In genomic region chr16:45407091-45407490, GRCm38 (mm10) we compare ENCODE assay signal across 12 mouse cellular contexts. TPM values are rescaled to one million over a fixed set of nuclear protein-coding genes. Genes with fewer than 3 reads are reported as not detected.
DNase-seq lines count a peak whose midpoint lies in the region; ATAC-seq and TF ChIP-seq lines count a peak whose summit lies in the region.
"Had no signal": no experiment of that assay in that cellular context is flagged by ENCODE, and none has a peak within 500 bp of the region (broad histone marks: within the 10 kb centered on the region; RNA-seq: fewer than 3 reads in every experiment).

No protein-coding gene starts in this region.

- H3K9me3 ChIP-seq in intestine, embryonic 16.5 days (ENCODE audit: control insufficient read depth, low read length) = no peaks in the 10 kb centered on the region
- no peaks in the 10 kb centered on the region for H3K9me3 ChIP-seq in intestine, embryonic 15.5 days
- no peaks in the 10 kb centered on the region for H3K9me3 ChIP-seq in embryonic facial prominence, embryonic 14.5 days (ENCODE audit: control insufficient read depth, low read length)
- no peaks in the 10 kb centered on the region for H3K9me3 ChIP-seq in midbrain, embryonic 10.5 days (replicated peaks)
- H3K9me3 ChIP-seq: G1E had no signal

- TF ChIP-seq CTCF in thymus, adult 2 months (IDR thresholded peaks at IDR 0.05; ENCODE audit: borderline replicate concordance, control insufficient read depth, extremely low read depth, insufficient read depth, low read length, poor library complexity) = no peak

- H3K4me3 ChIP-seq in intestine, embryonic 16.5 days (ENCODE audit: low read length) = no peak overlapping the region
- H3K4me3 ChIP-seq in intestine, embryonic 15.5 days (replicated peaks) = no peak overlapping the region
- H3K4me3 ChIP-seq in embryonic facial prominence, embryonic 14.5 days (ENCODE audit: low read depth, low read length) = no peak overlapping the region
- H3K4me3 ChIP-seq in midbrain, embryonic 10.5 days = peak overlapping the region; percentile 66; the same call in 1 of the 2 replicates
- no peak overlapping the region for H3K4me3 ChIP-seq in thymus, adult 2 months (ENCODE audit: control insufficient read depth, insufficient read depth, low read length)

- WGBS in intestine, embryonic 16.5 days = 88% methylated on average over 5 of the region's 5 CpGs
- WGBS in intestine, embryonic 15.5 days = 86% methylated on average over 5 of the region's 5 CpGs
- WGBS in embryonic facial prominence, embryonic 14.5 days = 92% methylated on average over 5 of the region's 5 CpGs
- WGBS in midbrain, embryonic 10.5 days = 89% methylated on average over 5 of the region's 5 CpGs
- WGBS in thymus, adult 2 months = 95% methylated on average over 5 of the region's 5 CpGs

- no peak for TF ChIP-seq POLR2A in thymus, adult 2 months (IDR thresholded peaks at IDR 0.05; ENCODE audit: control insufficient read depth, extremely low read depth, insufficient read depth, low read length, poor library complexity)

- no peak for ATAC-seq in intestine, embryonic 16.5 days
- no peak for ATAC-seq in intestine, embryonic 15.5 days
- no peak for ATAC-seq in embryonic facial prominence, embryonic 14.5 days (ENCODE audit: low read depth)

- peak; percentile 4 for DNase-seq in NIH3T3 (ENCODE audit: low read depth)
- DNase-seq in embryonic facial prominence, embryonic 14.5 days (ENCODE audit: low spot score) = no peak
- no peak for DNase-seq in midbrain, embryonic 10.5 days (ENCODE audit: low spot score)
- DNase-seq in c-Kit-positive CD71-positive TER-119-positive erythroid progenitor cells, embryonic 14.5 days (ENCODE audit: low spot score) = no peak
- no peak for DNase-seq in thymus, adult 2 months
- DNase-seq: adrenal gland, adult 2 months; heart, postnatal 10 days; right cerebral cortex, postnatal 25 days; thymus, postnatal 14 days had no signal

- no peaks in the 10 kb centered on the region for H3K27me3 ChIP-seq in intestine, embryonic 16.5 days (replicated peaks; ENCODE audit: control insufficient read depth, insufficient read depth, low read length)
- no peaks in the 10 kb centered on the region for H3K27me3 ChIP-seq in intestine, embryonic 15.5 days (replicated peaks)
- H3K27me3 ChIP-seq in embryonic facial prominence, embryonic 14.5 days (replicated peaks; ENCODE audit: control insufficient read depth, insufficient read depth, low read length) = no peaks in the 10 kb centered on the region
- H3K27me3 ChIP-seq in midbrain, embryonic 10.5 days (ENCODE audit: low read depth, poor library complexity, severe bottlenecking) = 0 out of 2 replicates have a peak, but pooled peaks cover 6% of the 10 kb centered on the region
- H3K27me3 ChIP-seq in thymus, adult 2 months (ENCODE audit: control insufficient read depth, insufficient read depth, low read length) = no peaks in the 10 kb centered on the region

- H3K4me2 ChIP-seq in intestine, embryonic 16.5 days (ENCODE audit: low read depth, low read length) = peak overlapping the region; percentile 2; the same call in 1 of the 2 replicates
- H3K4me2 ChIP-seq in intestine, embryonic 15.5 days (replicated peaks) = no peak overlapping the region
- peak overlapping the region; percentile 60 for H3K4me2 ChIP-seq in embryonic facial prominence, embryonic 14.5 days (ENCODE audit: low read depth, low read length)

- no peaks in the 10 kb centered on the region for H3K36me3 ChIP-seq in intestine, embryonic 16.5 days (ENCODE audit: control insufficient read depth, insufficient read depth, low read length)
- H3K36me3 ChIP-seq in intestine, embryonic 15.5 days = no peaks in the 10 kb centered on the region
- no peaks in the 10 kb centered on the region for H3K36me3 ChIP-seq in embryonic facial prominence, embryonic 14.5 days (ENCODE audit: control insufficient read depth, insufficient read depth, low read length)
- H3K36me3 ChIP-seq in midbrain, embryonic 10.5 days = no peaks in the 10 kb centered on the region
- no peaks in the 10 kb centered on the region for H3K36me3 ChIP-seq in thymus, adult 2 months (ENCODE audit: control insufficient read depth, insufficient read depth, low read length)
- H3K36me3 ChIP-seq: G1E had no signal

- no peak overlapping the region for H3K9ac ChIP-seq in intestine, embryonic 16.5 days (ENCODE audit: low read depth, low read length)
- no peak overlapping the region for H3K9ac ChIP-seq in intestine, embryonic 15.5 days
- H3K9ac ChIP-seq in embryonic facial prominence, embryonic 14.5 days (ENCODE audit: low read depth, low read length) = no peak overlapping the region

- H3K27ac ChIP-seq in intestine, embryonic 16.5 days (ENCODE audit: low read length) = no peak overlapping the region
- H3K27ac ChIP-seq in intestine, embryonic 15.5 days = no peak overlapping the region
- H3K27ac ChIP-seq in embryonic facial prominence, embryonic 14.5 days (replicated peaks; ENCODE audit: low read depth, low read length) = no peak overlapping the region
- no peak overlapping the region for H3K27ac ChIP-seq in midbrain, embryonic 10.5 days (replicated peaks)
- H3K27ac ChIP-seq in thymus, adult 2 months (ENCODE audit: control insufficient read depth, insufficient read depth, low read length) = no peak overlapping the region

- no peaks in the 10 kb centered on the region for H3K4me1 ChIP-seq in intestine, embryonic 16.5 days (ENCODE audit: control insufficient read depth, insufficient read depth, low read length)
- H3K4me1 ChIP-seq in intestine, embryonic 15.5 days (replicated peaks) = 0 out of 2 replicates have a peak, but pooled peaks cover 2% of the 10 kb centered on the region
- H3K4me1 ChIP-seq in embryonic facial prominence, embryonic 14.5 days (ENCODE audit: control insufficient read depth, insufficient read depth, low read length) = no peaks in the 10 kb centered on the region; the same call in 1 of the 2 replicates
- peaks cover 11% of the 10 kb centered on the region for H3K4me1 ChIP-seq in midbrain, embryonic 10.5 days
- no peaks in the 10 kb centered on the region for H3K4me1 ChIP-seq in thymus, adult 2 months (replicated peaks; ENCODE audit: control insufficient read depth, insufficient read depth, low read length)

RNA-seq across cellular contexts. Expression of gene Cd200, which starts 1.8 kb away (rescaled TPM):
- polyA plus RNA-seq in intestine, embryonic 16.5 days (2015; fragmentation: Nextera tagmentation; extraction: Ambion mirVana) = 34.4 and 35.4 TPM in 2 replicates
- polyA plus RNA-seq in intestine, embryonic 15.5 days (2015; fragmentation: Nextera tagmentation; extraction: Ambion mirVana) = 36.5 and 37.4 TPM in 2 replicates
- 59.4 and 68.9 TPM in 2 replicates for polyA plus RNA-seq in embryonic facial prominence, embryonic 14.5 days (2014; fragmentation: Nextera tagmentation; extraction: Ambion mirVana)
- 16.5 and 30.8 TPM in 2 replicates for polyA plus RNA-seq in midbrain, embryonic 10.5 days (2016; fragmentation: Nextera tagmentation; extraction: Ambion mirVana)
- polyA plus RNA-seq in thymus, adult 2 months (2012; rRNA removed) = 32.5 and 43.7 TPM in 2 replicates
- polyA plus RNA-seq: G1E had no signal
